Mouse (Mus musculus) C2C12 (cell line): Measurements from ENCODE around the gene Bicd2. TPM values are rescaled to one million over a fixed set of nuclear protein-coding genes. Genes with fewer than 3 reads are reported as not detected.

ENCODE experiments used
- H3K27me3 ChIP-seq: one replicate; pipeline ENCODE4 v1.6.1; 2011; ENCODE audit not compliant: control insufficient read depth, insufficient read depth, insufficient read length
- H3K36me3 ChIP-seq: one replicate; pipeline ENCODE4 v1.6.1; 2011; ENCODE audit not compliant: control insufficient read depth, insufficient read depth
- H3K4me3 ChIP-seq: one replicate; pipeline ENCODE4 v1.5.1; 2011; ENCODE audit warnings: mild to moderate bottlenecking, control low read depth; ENCODE audit not compliant: poor library complexity, insufficient read depth, severe bottlenecking
- H3K79me2 ChIP-seq: one replicate; pipeline ENCODE4 v1.6.1; 2011; ENCODE audit not compliant: control insufficient read depth, insufficient read depth
- H3K79me3 ChIP-seq: one replicate; pipeline ENCODE4 v1.6.1; 2011; ENCODE audit warnings: low read depth, control low read depth
- H3ac ChIP-seq: one replicate; pipeline ENCODE3; 2011; ENCODE audit warnings: low read depth; ENCODE audit not compliant: control insufficient read depth, insufficient read length
- CEBPB ChIP-seq: IDR thresholded peaks from one replicate; pipeline ENCODE4 v1.6.1; 2011; ENCODE audit warnings: low read depth, mild to moderate bottlenecking, control low read depth, moderate library complexity
- CTCF ChIP-seq: IDR thresholded peaks from one replicate; pipeline ENCODE4 v1.5.1; 2011; ENCODE audit not compliant: control insufficient read depth, insufficient read depth, insufficient read length
- FOSL1 ChIP-seq: IDR thresholded peaks from one replicate; pipeline ENCODE4 v1.8.0; 2011; ENCODE audit warnings: mild to moderate bottlenecking, low read length; ENCODE audit not compliant: poor library complexity, insufficient read depth, severe bottlenecking
- MAX ChIP-seq: IDR thresholded peaks from one replicate; pipeline ENCODE4 v1.6.1; 2011; ENCODE audit warnings: mild to moderate bottlenecking, control low read depth
- MYOD1 ChIP-seq: IDR thresholded peaks from one replicate; pipeline ENCODE4 v1.6.1; 2011; ENCODE audit warnings: low read depth; ENCODE audit not compliant: control insufficient read depth, insufficient read length
- MYOG ChIP-seq: IDR thresholded peaks from one replicate; pipeline ENCODE4 v1.6.1; 2011; ENCODE audit not compliant: control insufficient read depth, insufficient read length; ENCODE audit errors: extremely low read depth
- USF1 ChIP-seq: IDR thresholded peaks from one replicate; pipeline ENCODE4 v1.6.1; 2011; ENCODE audit warnings: low read depth, mild to moderate bottlenecking, control low read depth, moderate library complexity
- polyA plus RNA-seq: library from polyadenylated mRNA; unstranded; fragments of >200 nt; fragmentation: generic; extraction: Trizol; gene quantifications from one replicate; pipeline ENCODE4 v1.2.1, GENCODE M21; 2012; ENCODE audit warnings: missing spikeins

Bicd2 gene
- polyA plus RNA-seq, 1 experiment: 42.9 TPM

DNA sequence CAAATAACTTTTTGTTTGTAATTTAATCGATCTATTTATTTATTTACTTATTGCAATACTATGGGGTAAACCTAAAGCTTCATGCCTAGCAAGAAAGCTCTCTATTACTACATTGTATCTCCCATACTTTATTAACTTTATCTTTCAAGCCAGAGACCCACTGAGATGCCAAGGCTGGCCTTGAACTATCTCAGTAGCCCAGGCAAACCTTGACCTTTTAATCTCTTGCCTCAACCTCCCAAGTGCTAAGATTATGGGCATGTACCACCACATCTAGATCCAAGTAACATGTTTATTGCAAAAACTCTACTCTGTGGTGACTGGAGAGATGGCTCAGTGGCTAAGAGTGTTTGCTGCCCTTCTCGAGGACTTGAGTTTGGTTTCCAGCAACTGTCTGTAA lies 8.1 kb upstream of the Bicd2 start:
- TF ChIP-seq CEBPB: no peak
- no peak for TF ChIP-seq MYOD1
- H3ac ChIP-seq: no peak overlapping the region
- no peaks in the 10 kb centered on the region for H3K27me3 ChIP-seq
- no peaks in the 10 kb centered on the region for H3K79me3 ChIP-seq
- no peak overlapping the region for H3K4me3 ChIP-seq
- H3K79me2 ChIP-seq: no peaks in the 10 kb centered on the region
- no peaks in the 10 kb centered on the region for H3K36me3 ChIP-seq

- Histone ChIP-seq H3K27me3 (no peaks in the 10 kb centered on the region), H3K36me3 (no peaks in the 10 kb centered on the region), H3K4me3 (no peak overlapping the region), H3K79me2 (peaks cover 5% of the 10 kb centered on the region), H3ac (no peak overlapping the region), H3K79me3 (no peaks in the 10 kb centered on the region)
- no peak for TF ChIP-seq MYOD1
- TF ChIP-seq CEBPB: no peak
- TF ChIP-seq FOSL1: no peak
- no peak for TF ChIP-seq MYOG
- no peak for TF ChIP-seq USF1
Measured at GRCm38 (mm10) chr13:49335077-49335982, 6.1 kb upstream of the Bicd2 start.

- H3K36me3 ChIP-seq: peaks cover 6% of the 10 kb centered on the region
- H3K4me3 ChIP-seq: no peak overlapping the region
- H3ac ChIP-seq: no peak overlapping the region
- H3K27me3 ChIP-seq: no peaks in the 10 kb centered on the region
- H3K79me3 ChIP-seq: peaks cover 25% of the 10 kb centered on the region
- TF ChIP-seq CEBPB (no peak), CTCF (peak; percentile 59)
- peaks cover 35% of the 10 kb centered on the region for H3K79me2 ChIP-seq
Measured at GRCm38 (mm10) chr13:49338893-49339546, 2.4 kb upstream of the Bicd2 start.

GRCm38 (mm10) chr13:49341831-49342722 lies 692 bp downstream of the Bicd2 start:
- Histone ChIP-seq H3ac (peak overlapping the region; percentile 95), H3K4me3 (peak overlapping the region; percentile 96), H3K79me2 (peaks cover 65% of the 10 kb centered on the region), H3K79me3 (peaks cover 52% of the 10 kb centered on the region), H3K27me3 (no peaks in the 10 kb centered on the region), H3K36me3 (peaks cover 6% of the 10 kb centered on the region)
- TF ChIP-seq CTCF: no peak
- no peak for TF ChIP-seq MYOD1
- TF ChIP-seq FOSL1: no peak
- TF ChIP-seq CEBPB: no peak
- no peak for TF ChIP-seq MAX
- no peak for TF ChIP-seq USF1
- no peak for TF ChIP-seq MYOG

- no peaks in the 10 kb centered on the region for H3K27me3 ChIP-seq
- H3K36me3 ChIP-seq: peaks cover 6% of the 10 kb centered on the region
- H3K4me3 ChIP-seq: peak overlapping the region; percentile 96
- H3K79me2 ChIP-seq: peaks cover 71% of the 10 kb centered on the region
- peaks cover 58% of the 10 kb centered on the region for H3K79me3 ChIP-seq
- TF ChIP-seq CTCF (no peak), MYOG (no peak)
- H3ac ChIP-seq: peak overlapping the region; percentile 32
Measured at GRCm38 (mm10) chr13:49342723-49343100, 1.3 kb downstream of the Bicd2 start.

DNA sequence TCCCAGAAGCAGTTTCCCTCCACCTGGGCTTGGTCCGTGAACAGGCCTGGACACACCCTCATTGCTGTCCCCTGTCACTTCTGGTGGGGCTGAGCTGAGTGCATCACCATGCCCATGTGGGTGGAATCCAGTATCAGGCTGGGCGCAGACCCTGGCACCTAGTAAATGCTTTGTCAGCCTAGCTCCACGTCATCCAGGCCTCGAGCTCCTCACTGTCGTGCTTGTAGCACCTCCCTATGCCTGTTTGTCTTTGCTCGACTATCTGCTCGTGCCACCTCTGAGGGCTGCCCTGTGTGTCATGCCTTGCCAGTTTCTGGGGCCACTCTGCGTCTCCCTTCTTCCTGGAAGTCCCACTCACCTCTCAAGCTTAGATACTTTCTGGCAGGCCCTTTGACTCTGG lies 3.2 kb downstream of the Bicd2 start:
- Histone ChIP-seq H3K36me3 (peaks cover 6% of the 10 kb centered on the region), H3K79me2 (peaks cover 90% of the 10 kb centered on the region), H3K4me3 (no peak overlapping the region), H3K27me3 (no peaks in the 10 kb centered on the region), H3ac (no peak overlapping the region), H3K79me3 (peaks cover 77% of the 10 kb centered on the region)
- TF ChIP-seq FOSL1: no peak
- no peak for TF ChIP-seq USF1
- TF ChIP-seq MYOD1: no peak
- no peak for TF ChIP-seq CTCF
- no peak for TF ChIP-seq CEBPB
- TF ChIP-seq MYOG: no peak
- TF ChIP-seq MAX: no peak
